Mouse (Mus musculus): ENCODE measurements around the gene Cd33. TPM values are rescaled to one million over a fixed set of nuclear protein-coding genes. Genes with fewer than 3 reads are reported as not detected.
A peak's percentile ranks its signal among the peaks of the same experiment; 100 is the strongest.

Cd33 gene
- total and polyA plus RNA-seq, 2 experiments from 2014 or later = 0.37 to 2.3 TPM

- H3K27ac ChIP-seq (ENCODE audit: low read depth) = no peak overlapping the region
- no peak for TF ChIP-seq CTCF (IDR thresholded peaks at IDR 0.05; ENCODE audit: low read depth)
- TF ChIP-seq EP300 (IDR thresholded peaks at IDR 0.05; ENCODE audit: low read depth) = no peak
- no peak overlapping the region for H3K4me3 ChIP-seq (ENCODE audit: low read depth, low read length)
- H3K36me3 ChIP-seq (replicated peaks; ENCODE audit: control insufficient read depth, insufficient read depth, low read length) = no peaks in the 10 kb centered on the region
- H3K4me1 ChIP-seq (ENCODE audit: control insufficient read depth, insufficient read depth) = peaks cover 5% of the 10 kb centered on the region; the same call in 1 of the 2 replicates
- peaks cover 28% of the 10 kb centered on the region for H3K27me3 ChIP-seq (ENCODE audit: control insufficient read depth, insufficient read depth, low read length)
- ATAC-seq (ENCODE audit: insufficient read depth, low read depth) (no peak), DNase-seq (ENCODE audit: low spot score) (no peak)
- H3K9me3 ChIP-seq (replicated peaks; ENCODE audit: control insufficient read depth, low read length) = no peaks in the 10 kb centered on the region
- 63% methylated on average over 3 of the region's 3 CpGs for WGBS
- H3K9ac ChIP-seq (replicated peaks; ENCODE audit: low read depth, low read length) = no peak overlapping the region
- H3K4me2 ChIP-seq (ENCODE audit: low read depth, low read length) = no peak overlapping the region
These were observed 63.0 kb downstream of the Cd33 start for GRCm38 (mm10) chr7:43481191-43481590.

- Histone ChIP-seq H3K27me3 (ENCODE audit: control insufficient read depth, insufficient read depth, low read length) (peaks cover 49% of the 10 kb centered on the region), H3K4me2 (ENCODE audit: low read depth, low read length) (no peak overlapping the region)
- WGBS = 3% methylated on average over 13 of the region's 13 CpGs
These were observed 67.9 kb downstream of the Cd33 start for GRCm38 (mm10) chr7:43476376-43476775.

GRCm38 (mm10) chr7:43475706-43476105, 68.5 kb downstream of the Cd33 start:
- 7% methylated on average over 23 of the region's 23 CpGs for WGBS

More at GRCm38 (mm10) chr7:43476376-43476775, 67.9 kb downstream of the Cd33 start:
- no peak overlapping the region for H3K27ac ChIP-seq (ENCODE audit: low read depth)
- DNase-seq (ENCODE audit: low spot score) (no peak), ATAC-seq (ENCODE audit: insufficient read depth, low read depth) (no peak)
- H3K36me3 ChIP-seq (replicated peaks; ENCODE audit: control insufficient read depth, insufficient read depth, low read length) = no peaks in the 10 kb centered on the region
- no peak overlapping the region for H3K9ac ChIP-seq (replicated peaks; ENCODE audit: low read depth, low read length)
- H3K4me1 ChIP-seq (ENCODE audit: control insufficient read depth, insufficient read depth) = no peaks in the 10 kb centered on the region
- TF ChIP-seq CTCF (IDR thresholded peaks at IDR 0.05; ENCODE audit: low read depth) = no peak
- no peak for TF ChIP-seq EP300 (IDR thresholded peaks at IDR 0.05; ENCODE audit: low read depth)
- H3K9me3 ChIP-seq (replicated peaks; ENCODE audit: control insufficient read depth, low read length) = no peaks in the 10 kb centered on the region
- H3K4me3 ChIP-seq (ENCODE audit: low read depth, low read length) = no peak overlapping the region

More at GRCm38 (mm10) chr7:43475706-43476105, 68.5 kb downstream of the Cd33 start:
- no peak overlapping the region; the same call in 1 of the 2 replicates for H3K9ac ChIP-seq (replicated peaks; ENCODE audit: low read depth, low read length)
- H3K27ac ChIP-seq (ENCODE audit: low read depth) = no peak overlapping the region
- DNase-seq (ENCODE audit: low spot score) = no peak
- 0 out of 2 replicates have a peak, but pooled peaks have one; percentile 4 for TF ChIP-seq CTCF (IDR thresholded peaks at IDR 0.05; ENCODE audit: low read depth)
- TF ChIP-seq EP300 (IDR thresholded peaks at IDR 0.05; ENCODE audit: low read depth) = no peak
- ATAC-seq (ENCODE audit: insufficient read depth, low read depth) = no peak
- peaks cover 49% of the 10 kb centered on the region for H3K27me3 ChIP-seq (ENCODE audit: control insufficient read depth, insufficient read depth, low read length)
- H3K9me3 ChIP-seq (replicated peaks; ENCODE audit: control insufficient read depth, low read length) = no peaks in the 10 kb centered on the region
- no peak overlapping the region for H3K4me2 ChIP-seq (ENCODE audit: low read depth, low read length)
- no peaks in the 10 kb centered on the region for H3K4me1 ChIP-seq (ENCODE audit: control insufficient read depth, insufficient read depth)
- no peak overlapping the region for H3K4me3 ChIP-seq (ENCODE audit: low read depth, low read length)
- H3K36me3 ChIP-seq (replicated peaks; ENCODE audit: control insufficient read depth, insufficient read depth, low read length) = peaks cover 3% of the 10 kb centered on the region

Other genes starting within 250 kb of the Cd33 start
- 13.1 and 16.9 TPM in 2 replicates for gene Zfp715, start 231.1 kb downstream of the Cd33 start, total RNA-seq (2014; rRNA removed; ENCODE audit: low replicate concordance)
- gene Zfp715, start 231.1 kb downstream of the Cd33 start, polyA plus RNA-seq (2015; fragmentation: Nextera tagmentation; extraction: Ambion mirVana) = 8.2 and 8.3 TPM in 2 replicates
- gene Siglecf, start 193.1 kb downstream of the Cd33 start, total RNA-seq (2014; rRNA removed; ENCODE audit: low replicate concordance) = 0.12 TPM in 1 of 2 replicates, not detected in the other
- gene Siglecf, start 193.1 kb downstream of the Cd33 start, polyA plus RNA-seq (2015; fragmentation: Nextera tagmentation; extraction: Ambion mirVana) = 0.07 and 0.12 TPM in 2 replicates
- not detected in 2 replicates for gene Siglecg, start 136.2 kb downstream of the Cd33 start, total RNA-seq (2014; rRNA removed; ENCODE audit: low replicate concordance)
- gene Siglecg, start 136.2 kb downstream of the Cd33 start, polyA plus RNA-seq (2015; fragmentation: Nextera tagmentation; extraction: Ambion mirVana) = 0.04 and 0.14 TPM in 2 replicates
- not detected in 2 replicates for gene Lim2, start 116.8 kb downstream of the Cd33 start, total RNA-seq (2014; rRNA removed; ENCODE audit: low replicate concordance)
- not detected in 2 replicates for gene Lim2, start 116.8 kb downstream of the Cd33 start, polyA plus RNA-seq (2015; fragmentation: Nextera tagmentation; extraction: Ambion mirVana)
- gene Nkg7, start 107.4 kb downstream of the Cd33 start, total RNA-seq (2014; rRNA removed; ENCODE audit: low replicate concordance) = not detected in 2 replicates
- 0.18 and 0.33 TPM in 2 replicates for gene Nkg7, start 107.4 kb downstream of the Cd33 start, polyA plus RNA-seq (2015; fragmentation: Nextera tagmentation; extraction: Ambion mirVana)
- not detected in 2 replicates for gene Cldnd2, start 103.6 kb downstream of the Cd33 start, total RNA-seq (2014; rRNA removed; ENCODE audit: low replicate concordance)
- gene Cldnd2, start 103.6 kb downstream of the Cd33 start, polyA plus RNA-seq (2015; fragmentation: Nextera tagmentation; extraction: Ambion mirVana) = not detected in 2 replicates
- 396 and 434 TPM in 2 replicates for gene Etfb, start 100.3 kb downstream of the Cd33 start, total RNA-seq (2014; rRNA removed; ENCODE audit: low replicate concordance)
- gene Etfb, start 100.3 kb downstream of the Cd33 start, polyA plus RNA-seq (2015; fragmentation: Nextera tagmentation; extraction: Ambion mirVana) = 1,315 and 1,437 TPM in 2 replicates
- not detected in 2 replicates for gene Gm45233, start 100.3 kb downstream of the Cd33 start, total RNA-seq (2014; rRNA removed; ENCODE audit: low replicate concordance)
- gene Gm45233, start 100.3 kb downstream of the Cd33 start, polyA plus RNA-seq (2015; fragmentation: Nextera tagmentation; extraction: Ambion mirVana) = 0.52 and 0.60 TPM in 2 replicates
- gene Vsig10l, start 81.3 kb downstream of the Cd33 start, total RNA-seq (2014; rRNA removed; ENCODE audit: low replicate concordance) = 3.9 and 17.7 TPM in 2 replicates
- 2.9 and 3.1 TPM in 2 replicates for gene Vsig10l, start 81.3 kb downstream of the Cd33 start, polyA plus RNA-seq (2015; fragmentation: Nextera tagmentation; extraction: Ambion mirVana)
- 0.08 TPM in 1 of 2 replicates, not detected in the other for gene Iglon5, start 54.4 kb downstream of the Cd33 start, total RNA-seq (2014; rRNA removed; ENCODE audit: low replicate concordance)
- gene Iglon5, start 54.4 kb downstream of the Cd33 start, polyA plus RNA-seq (2015; fragmentation: Nextera tagmentation; extraction: Ambion mirVana) = not detected in 2 replicates
- not detected in 2 replicates for gene 4931406B18Rik, start 38.5 kb downstream of the Cd33 start, total RNA-seq (2014; rRNA removed; ENCODE audit: low replicate concordance)
- gene 4931406B18Rik, start 38.5 kb downstream of the Cd33 start, polyA plus RNA-seq (2015; fragmentation: Nextera tagmentation; extraction: Ambion mirVana) = not detected in 2 replicates
- 0.19 and 0.80 TPM in 2 replicates for gene Zfp658, start 17.8 kb upstream of the Cd33 start, total RNA-seq (2014; rRNA removed; ENCODE audit: low replicate concordance)
- 0.57 and 0.80 TPM in 2 replicates for gene Zfp658, start 17.8 kb upstream of the Cd33 start, polyA plus RNA-seq (2015; fragmentation: Nextera tagmentation; extraction: Ambion mirVana)
- 3.6 and 7.9 TPM in 2 replicates for gene Zfp719, start 35.2 kb upstream of the Cd33 start, total RNA-seq (2014; rRNA removed; ENCODE audit: low replicate concordance)
- 3.6 and 4.0 TPM in 2 replicates for gene Zfp719, start 35.2 kb upstream of the Cd33 start, polyA plus RNA-seq (2015; fragmentation: Nextera tagmentation; extraction: Ambion mirVana)
- gene Zfp819, start 62.7 kb upstream of the Cd33 start, total RNA-seq (2014; rRNA removed; ENCODE audit: low replicate concordance) = not detected in 2 replicates
- gene Zfp819, start 62.7 kb upstream of the Cd33 start, polyA plus RNA-seq (2015; fragmentation: Nextera tagmentation; extraction: Ambion mirVana) = not detected in 2 replicates
- gene Ceacam18, start 90.3 kb upstream of the Cd33 start, total RNA-seq (2014; rRNA removed; ENCODE audit: low replicate concordance) = not detected in 2 replicates
- not detected in 2 replicates for gene Ceacam18, start 90.3 kb upstream of the Cd33 start, polyA plus RNA-seq (2015; fragmentation: Nextera tagmentation; extraction: Ambion mirVana)
- not detected in 2 replicates for gene Siglece, start 115.7 kb upstream of the Cd33 start, total RNA-seq (2014; rRNA removed; ENCODE audit: low replicate concordance)
- 0.41 and 0.56 TPM in 2 replicates for gene Siglece, start 115.7 kb upstream of the Cd33 start, polyA plus RNA-seq (2015; fragmentation: Nextera tagmentation; extraction: Ambion mirVana)
- gene Ctu1, start 127.6 kb upstream of the Cd33 start, total RNA-seq (2014; rRNA removed; ENCODE audit: low replicate concordance) = 6.3 and 7.9 TPM in 2 replicates
- gene Ctu1, start 127.6 kb upstream of the Cd33 start, polyA plus RNA-seq (2015; fragmentation: Nextera tagmentation; extraction: Ambion mirVana) = 3.6 and 3.9 TPM in 2 replicates
- gene Klk14, start 146.0 kb upstream of the Cd33 start, total RNA-seq (2014; rRNA removed; ENCODE audit: low replicate concordance) = not detected in 2 replicates
- gene Klk14, start 146.0 kb upstream of the Cd33 start, polyA plus RNA-seq (2015; fragmentation: Nextera tagmentation; extraction: Ambion mirVana) = not detected in 2 replicates
- not detected in 2 replicates for gene Klk13, start 168.1 kb upstream of the Cd33 start, total RNA-seq (2014; rRNA removed; ENCODE audit: low replicate concordance)
- gene Klk13, start 168.1 kb upstream of the Cd33 start, polyA plus RNA-seq (2015; fragmentation: Nextera tagmentation; extraction: Ambion mirVana) = not detected in 2 replicates
- not detected in 2 replicates for gene Klk12, start 224.5 kb upstream of the Cd33 start, total RNA-seq (2014; rRNA removed; ENCODE audit: low replicate concordance)
- gene Klk12, start 224.5 kb upstream of the Cd33 start, polyA plus RNA-seq (2015; fragmentation: Nextera tagmentation; extraction: Ambion mirVana) = not detected in 2 replicates
- gene Klk11, start 230.2 kb upstream of the Cd33 start, total RNA-seq (2014; rRNA removed; ENCODE audit: low replicate concordance) = not detected in 2 replicates
- gene Klk11, start 230.2 kb upstream of the Cd33 start, polyA plus RNA-seq (2015; fragmentation: Nextera tagmentation; extraction: Ambion mirVana) = 0.15 TPM in 1 of 2 replicates, not detected in the other
- gene Klk10, start 236.6 kb upstream of the Cd33 start, total RNA-seq (2014; rRNA removed; ENCODE audit: low replicate concordance) = 0.31 TPM in 1 of 2 replicates, not detected in the other
- gene Klk10, start 236.6 kb upstream of the Cd33 start, polyA plus RNA-seq (2015; fragmentation: Nextera tagmentation; extraction: Ambion mirVana) = 0.27 and 0.52 TPM in 2 replicates
- not detected in 2 replicates for gene Klk9, start 247.5 kb upstream of the Cd33 start, total RNA-seq (2014; rRNA removed; ENCODE audit: low replicate concordance)
- gene Klk9, start 247.5 kb upstream of the Cd33 start, polyA plus RNA-seq (2015; fragmentation: Nextera tagmentation; extraction: Ambion mirVana) = 0.08 TPM in 1 of 2 replicates, not detected in the other

Measured in heart, postnatal 0 days (tissue).